8 mouse cellular contexts compared by ENCODE assay signal in the genomic region with DNA sequence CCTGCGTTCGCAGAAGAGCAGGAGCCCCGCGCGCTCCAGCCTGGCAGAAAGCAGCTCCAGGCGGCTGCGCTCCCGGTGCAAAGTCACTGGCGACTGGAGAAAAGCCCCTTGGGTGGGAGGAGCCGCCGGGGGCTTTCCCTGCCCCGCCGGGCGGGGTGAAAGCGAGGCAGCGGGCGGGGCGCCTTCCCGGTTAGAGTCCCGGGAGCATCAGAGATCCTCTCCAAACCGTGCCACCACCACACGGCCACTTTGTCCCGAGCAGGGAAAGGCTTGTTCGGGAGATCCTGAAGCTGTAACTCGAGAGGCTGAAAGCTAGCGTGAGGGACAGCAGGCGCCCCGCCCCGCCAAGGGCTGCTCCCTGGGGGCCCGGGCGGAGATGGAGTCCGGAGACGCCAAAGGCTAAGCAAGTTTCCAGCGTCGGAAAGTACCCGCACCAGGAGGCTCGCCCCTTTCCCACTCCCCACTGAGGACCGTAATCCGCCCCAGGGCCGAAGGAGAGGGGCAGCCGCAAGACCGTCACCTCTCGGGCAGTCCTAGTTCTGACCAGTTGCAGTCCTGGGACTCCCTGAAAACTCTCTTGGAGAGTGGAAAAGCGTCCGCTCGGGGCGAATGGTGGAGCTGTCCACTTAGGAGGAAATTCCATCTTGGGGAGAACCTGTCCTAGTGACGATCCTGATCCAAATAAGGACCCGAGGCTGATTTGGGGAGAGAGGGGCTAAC. TPM values are rescaled to one million over a fixed set of nuclear protein-coding genes. Genes with fewer than 3 reads are reported as not detected.
DNase-seq lines count a peak whose midpoint lies in the region; ATAC-seq and TF ChIP-seq lines count a peak whose summit lies in the region.

Gene Ankrd33b, minus strand, starts transcription at position 246 of the 720 bp plus-strand sequence.

- H3K36me3 ChIP-seq in forebrain, embryonic 12.5 days (replicated peaks) = no peaks in the 10 kb centered on the region
- H3K36me3 ChIP-seq in lung, embryonic 15.5 days = no peaks in the 10 kb centered on the region

- no peak within 1 kb of the TSS for H3K27ac ChIP-seq in forebrain, embryonic 12.5 days
- peak within 1 kb of the TSS; percentile 94 for H3K27ac ChIP-seq in layer of hippocampus, adult 2 months
- no peak within 1 kb of the TSS for H3K27ac ChIP-seq in lung, embryonic 15.5 days

- peak within 1 kb of the TSS; percentile 100 for H3K4me2 ChIP-seq in forebrain, embryonic 12.5 days
- peak within 1 kb of the TSS; percentile 99 for H3K4me2 ChIP-seq in lung, embryonic 15.5 days

- H3K4me3 ChIP-seq in forebrain, embryonic 12.5 days (replicated peaks) = peak within 1 kb of the TSS; percentile 64
- H3K4me3 ChIP-seq in layer of hippocampus, adult 2 months = peak within 1 kb of the TSS; percentile 85
- H3K4me3 ChIP-seq in lung, embryonic 15.5 days = peak within 1 kb of the TSS; percentile 63

- under 1% methylated on average over 48 of the region's 49 CpGs for WGBS in forebrain, embryonic 12.5 days
- under 1% methylated on average over 44 of the region's 49 CpGs for WGBS in lung, embryonic 15.5 days

- peaks cover 32% of the 10 kb centered on the region for H3K4me1 ChIP-seq in forebrain, embryonic 12.5 days
- peaks cover 30% of the 10 kb centered on the region for H3K4me1 ChIP-seq in lung, embryonic 15.5 days

- TF ChIP-seq CTCF in layer of hippocampus, adult 2 months (conservative IDR thresholded peaks at IDR 0.05) = no peak

- intact Hi-C loops in heart, postnatal 25 days (cut with DNase I) = loop anchor here (2.0 kb wide), 1 partner anchor 81 kb away; no protein-coding TSS in a partner anchor

- peak within 1 kb of the TSS; percentile 51 for H3K9ac ChIP-seq in forebrain, embryonic 12.5 days
- H3K9ac ChIP-seq in lung, embryonic 15.5 days = peak within 1 kb of the TSS; percentile 56

- H3K9me3 ChIP-seq in forebrain, embryonic 12.5 days = no peaks in the 10 kb centered on the region
- H3K9me3 ChIP-seq in lung, embryonic 15.5 days = no peaks in the 10 kb centered on the region

- ATAC-seq in forebrain, embryonic 12.5 days (ENCODE audit: low FRiP score) = peak; percentile 67
- ATAC-seq in lung, embryonic 15.5 days (ENCODE audit: borderline replicate concordance, extremely low read depth, low FRiP score, low TSS enrichment) = peak; percentile 60; the same call in 1 of the 2 replicates
- ATAC-seq in inflammation-experienced regulatory T-cells, adult 6 months = no peak

- H3K27me3 ChIP-seq in forebrain, embryonic 12.5 days = peaks cover 81% of the 10 kb centered on the region
- H3K27me3 ChIP-seq in lung, embryonic 15.5 days = peaks cover 53% of the 10 kb centered on the region

- peak; percentile 12 to 31 for DNase-seq in urinary bladder, postnatal 36 days (ENCODE audit: low spot score in 2 of 2)
- no peak for DNase-seq in urinary bladder, postnatal 25 days (ENCODE audit: low spot score)
- peak; percentile 60 for DNase-seq in heart, postnatal 25 days (ENCODE audit: low spot score)
- DNase-seq in layer of hippocampus, adult 2 months (ENCODE audit: low spot score in 2 of 2) = peak; percentile 39 to 67
- peak; percentile 69 for DNase-seq in retina, embryonic 14.5 days (ENCODE audit: low spot score)

RNA-seq across cellular contexts. Expression of gene Ankrd33b, which starts in this region (rescaled TPM):
- 0.60 and 0.70 TPM in 2 replicates for polyA plus RNA-seq in forebrain, embryonic 12.5 days (2016; fragmentation: Nextera tagmentation; extraction: Ambion mirVana)
- 10 to 100 TPM; 22.6 to 23.2 TPM for total RNA-seq in heart, postnatal 25 days (2021)
- total RNA-seq in layer of hippocampus, adult 2 months (2021) = 10 to 100 TPM; 58.7 to 59.4 TPM
- 4.1 and 5.3 TPM in 2 replicates for polyA plus RNA-seq in lung, embryonic 15.5 days (2015; fragmentation: Nextera tagmentation; extraction: Ambion mirVana)
- polyA plus RNA-seq in inflammation-experienced regulatory T-cells, adult 6 months (2017; shearing (Covaris generic)) = not detected

Comparison
In these comparisons a context has a peak if more than half of its experiments do, and no peak if none do; other contexts are left out.
1. Peak in ATAC-seq, H3K4me3 ChIP-seq, H3K9ac ChIP-seq and H3K4me2 ChIP-seq in forebrain, embryonic 12.5 days; RNA of the gene not detected or under 1 TPM.